Mouse (Mus musculus): ENCODE results near the gene Vav1. TPM values are rescaled to one million over a fixed set of nuclear protein-coding genes. Genes with fewer than 3 reads are reported as not detected.
A peak's percentile ranks its signal among the peaks of the same experiment; 100 is the strongest.

Vav1 gene
- polyA plus RNA-seq, 1 experiment from 2014 or later = 1.4 TPM

DNA sequence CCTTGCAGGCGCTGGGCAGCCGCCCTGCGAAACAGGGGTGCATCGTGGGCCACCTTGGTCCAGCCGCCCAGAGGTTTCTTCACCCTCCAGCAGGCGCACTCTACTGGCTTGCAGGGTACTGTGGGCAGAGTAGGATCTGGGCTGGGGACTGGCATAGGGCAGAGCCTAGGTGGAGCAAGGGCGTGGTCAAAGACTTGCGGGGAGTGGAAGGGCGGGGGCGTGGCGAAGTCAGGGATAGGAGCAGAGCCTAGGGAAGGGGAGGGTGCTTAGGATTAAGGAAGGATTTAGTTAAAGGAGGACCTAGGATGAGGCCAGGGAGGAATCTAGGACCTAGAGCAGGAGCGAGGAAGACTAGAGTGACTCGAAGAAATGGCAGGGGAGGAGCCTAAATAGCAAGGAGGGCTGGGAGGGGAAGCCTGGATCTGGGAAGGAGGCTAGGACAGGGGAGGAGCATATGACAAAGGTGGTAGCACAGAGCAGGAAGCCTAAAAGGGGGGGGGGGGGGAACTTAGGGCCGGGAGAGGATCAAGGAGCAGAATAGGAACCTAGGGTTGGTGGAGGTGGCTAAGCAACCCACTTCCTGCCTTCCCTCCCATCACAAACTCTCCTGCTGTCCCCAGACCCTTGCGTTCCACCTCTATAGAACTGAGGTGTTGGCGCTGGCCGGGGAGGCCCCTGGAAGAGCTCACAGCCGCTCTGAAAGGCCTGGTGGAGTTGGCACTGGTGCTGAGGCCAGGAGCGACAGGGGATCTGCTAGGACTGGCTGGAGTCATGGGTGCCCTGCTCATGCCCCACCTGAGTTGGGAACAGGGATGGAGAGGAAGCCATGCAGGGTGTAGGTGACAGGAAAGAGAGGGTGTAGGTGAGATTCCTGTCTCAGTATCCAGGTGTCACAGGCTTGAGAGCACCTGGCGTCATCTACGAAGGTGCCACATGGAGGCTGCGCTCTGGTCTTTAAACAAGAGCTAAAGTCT lies 13.6 kb upstream of the Vav1 start:
- peak; percentile 53; the same call in 1 of the 2 replicates for ATAC-seq (ENCODE audit: insufficient number of reproducible peaks, insufficient read depth, low FRiP score, low read depth)
- Histone ChIP-seq H3K4me1 (ENCODE audit: control insufficient read depth in 2 of 2, insufficient read depth in 2 of 2, low read length in 2 of 2) (peaks cover 0 to 6% of the 10 kb centered on the region in 2 experiments; a peak in 1 of 4 replicates), H3K4me2 (ENCODE audit: low read length) (peak overlapping the region; percentile 37), H3K9ac (ENCODE audit: low read length) (peak overlapping the region; percentile 44; the same call in 1 of the 2 replicates), H3K36me3 (ENCODE audit: control insufficient read depth, insufficient read depth, low read length) (peaks cover 38% of the 10 kb centered on the region), H3K9me3 (ENCODE audit: control insufficient read depth, low read length) (no peaks in the 10 kb centered on the region), H3K27ac (replicated peaks in 1 of 2; ENCODE audit: control insufficient read depth in 1 of 2, insufficient read depth in 1 of 2, low read depth in 2 of 2, low read length in 2 of 2) (no peak overlapping the region), H3K4me3 (ENCODE audit: control insufficient read depth in 1 of 2, insufficient read depth in 1 of 2, low read depth in 1 of 2, low read length in 2 of 2) (no peak overlapping the region), H3K27me3 (ENCODE audit: control insufficient read depth, insufficient read depth, low read length) (no peaks in the 10 kb centered on the region)
- WGBS = 28% methylated on average over 21 of the region's 22 CpGs

- H3K36me3 ChIP-seq (ENCODE audit: control insufficient read depth, insufficient read depth, low read length) = peaks cover 14% of the 10 kb centered on the region
- no peak for ATAC-seq (ENCODE audit: insufficient number of reproducible peaks, insufficient read depth, low FRiP score, low read depth)
- no peak overlapping the region for H3K27ac ChIP-seq (replicated peaks in 1 of 2; ENCODE audit: control insufficient read depth in 1 of 2, insufficient read depth in 1 of 2, low read depth in 2 of 2, low read length in 2 of 2)
- H3K4me2 ChIP-seq (ENCODE audit: low read length) = no peak overlapping the region
- peaks cover 0 to 6% of the 10 kb centered on the region in 2 experiments; a peak in 1 of 4 replicates for H3K4me1 ChIP-seq (ENCODE audit: control insufficient read depth in 2 of 2, insufficient read depth in 2 of 2, low read length in 2 of 2)
- H3K9ac ChIP-seq (ENCODE audit: low read length) = no peak overlapping the region
- H3K9me3 ChIP-seq (ENCODE audit: control insufficient read depth, low read length) = no peaks in the 10 kb centered on the region
- 77% methylated on average over 6 of the region's 6 CpGs for WGBS
- no peak overlapping the region for H3K4me3 ChIP-seq (ENCODE audit: control insufficient read depth in 1 of 2, insufficient read depth in 1 of 2, low read depth in 1 of 2, low read length in 2 of 2)
- H3K27me3 ChIP-seq (ENCODE audit: control insufficient read depth, insufficient read depth, low read length) = no peaks in the 10 kb centered on the region
Observed at GRCm38 (mm10) chr17:57267556-57268126, 11.3 kb upstream of the Vav1 start.

DNA sequence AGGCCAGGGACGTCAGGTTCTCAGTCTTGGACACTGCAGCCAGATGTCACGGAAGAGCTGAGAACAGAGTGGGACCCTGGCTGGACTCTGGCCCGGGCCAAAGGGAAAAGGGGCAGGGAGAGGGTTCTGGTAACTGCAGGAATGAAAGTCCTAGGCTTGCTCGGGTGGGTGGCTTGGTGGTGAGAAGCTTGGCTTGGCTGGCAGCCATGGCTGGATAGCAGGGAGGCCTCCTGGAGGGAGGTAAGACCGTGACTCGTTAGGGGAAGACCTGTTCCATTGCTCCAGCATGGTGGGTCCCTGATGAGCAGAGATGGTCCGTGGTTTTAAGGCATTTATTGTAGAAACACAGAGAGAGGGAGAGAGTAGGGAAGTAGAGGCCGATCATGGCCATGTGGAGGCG lies 7.6 kb upstream of the Vav1 start:
- H3K36me3 ChIP-seq (ENCODE audit: control insufficient read depth, insufficient read depth, low read length) = no peaks in the 10 kb centered on the region
- no peak overlapping the region for H3K4me2 ChIP-seq (ENCODE audit: low read length)
- H3K4me3 ChIP-seq (ENCODE audit: control insufficient read depth in 1 of 2, insufficient read depth in 1 of 2, low read depth in 1 of 2, low read length in 2 of 2) = no peak overlapping the region
- H3K9me3 ChIP-seq (ENCODE audit: control insufficient read depth, low read length) = no peaks in the 10 kb centered on the region
- no peak for ATAC-seq (ENCODE audit: insufficient number of reproducible peaks, insufficient read depth, low FRiP score, low read depth)
- WGBS = 56% methylated on average over 9 of the region's 9 CpGs
- H3K4me1 ChIP-seq (ENCODE audit: control insufficient read depth in 2 of 2, insufficient read depth in 2 of 2, low read length in 2 of 2) = peaks cover 10 to 14% of the 10 kb centered on the region in 2 experiments
- no peak overlapping the region for H3K27ac ChIP-seq (replicated peaks in 1 of 2; ENCODE audit: control insufficient read depth in 1 of 2, insufficient read depth in 1 of 2, low read depth in 2 of 2, low read length in 2 of 2)
- no peak overlapping the region for H3K9ac ChIP-seq (ENCODE audit: low read length)
- H3K27me3 ChIP-seq (ENCODE audit: control insufficient read depth, insufficient read depth, low read length) = peaks cover 4% of the 10 kb centered on the region; the same call in 1 of the 2 replicates

- Histone ChIP-seq H3K36me3 (ENCODE audit: control insufficient read depth, insufficient read depth, low read length) (no peaks in the 10 kb centered on the region), H3K27ac (replicated peaks in 1 of 2; ENCODE audit: control insufficient read depth in 1 of 2, insufficient read depth in 1 of 2, low read depth in 2 of 2, low read length in 2 of 2) (no peak overlapping the region), H3K9me3 (ENCODE audit: control insufficient read depth, low read length) (no peaks in the 10 kb centered on the region), H3K4me1 (ENCODE audit: control insufficient read depth in 2 of 2, insufficient read depth in 2 of 2, low read length in 2 of 2) (peaks cover 13 to 16% of the 10 kb centered on the region in 2 experiments), H3K9ac (ENCODE audit: low read length) (no peak overlapping the region), H3K27me3 (ENCODE audit: control insufficient read depth, insufficient read depth, low read length) (peaks cover 4% of the 10 kb centered on the region; the same call in 1 of the 2 replicates), H3K4me3 (ENCODE audit: control insufficient read depth in 1 of 2, insufficient read depth in 1 of 2, low read depth in 1 of 2, low read length in 2 of 2) (no peak overlapping the region), H3K4me2 (ENCODE audit: low read length) (no peak overlapping the region)
- no peak for ATAC-seq (ENCODE audit: insufficient number of reproducible peaks, insufficient read depth, low FRiP score, low read depth)
- 22% methylated on average over 6 of the region's 7 CpGs for WGBS
Observed at GRCm38 (mm10) chr17:57273846-57274245, 5.1 kb upstream of the Vav1 start.

DNA sequence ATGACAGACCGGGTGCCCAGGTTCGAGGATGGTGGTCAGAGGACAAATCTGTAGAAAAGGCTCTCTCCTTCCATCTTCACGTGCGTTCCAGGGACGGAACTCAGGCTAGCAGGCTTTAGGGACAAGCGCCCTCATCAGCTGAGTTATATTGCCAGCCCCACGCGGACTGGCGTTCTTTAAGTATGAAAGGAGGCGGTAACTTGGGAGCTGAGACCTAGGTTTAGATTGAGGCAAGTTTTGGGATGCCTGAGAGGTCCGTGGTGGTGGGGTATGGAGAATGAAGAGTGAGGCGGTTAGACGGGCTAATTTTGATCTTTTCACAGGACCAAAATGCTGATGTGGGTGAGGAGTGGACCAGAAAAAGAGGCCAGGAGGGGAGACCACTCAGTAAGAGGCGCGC lies 4.2 kb upstream of the Vav1 start:
- Histone ChIP-seq H3K4me1 (ENCODE audit: control insufficient read depth in 2 of 2, insufficient read depth in 2 of 2, low read length in 2 of 2) (peaks cover 13 to 16% of the 10 kb centered on the region in 2 experiments), H3K9me3 (ENCODE audit: control insufficient read depth, low read length) (no peaks in the 10 kb centered on the region), H3K4me3 (ENCODE audit: control insufficient read depth in 1 of 2, insufficient read depth in 1 of 2, low read depth in 1 of 2, low read length in 2 of 2) (peak overlapping the region; percentile 42 to 69), H3K36me3 (ENCODE audit: control insufficient read depth, insufficient read depth, low read length) (no peaks in the 10 kb centered on the region), H3K27ac (replicated peaks in 1 of 2; ENCODE audit: control insufficient read depth in 1 of 2, insufficient read depth in 1 of 2, low read depth in 2 of 2, low read length in 2 of 2) (no peak overlapping the region; a peak in 1 of 4 replicates), H3K4me2 (ENCODE audit: low read length) (peak overlapping the region; percentile 87), H3K27me3 (ENCODE audit: control insufficient read depth, insufficient read depth, low read length) (peaks cover 5% of the 10 kb centered on the region; the same call in 1 of the 2 replicates), H3K9ac (ENCODE audit: low read length) (peak overlapping the region; percentile 66)
- WGBS = 3% methylated on average over 15 of the region's 15 CpGs
- no peak for ATAC-seq (ENCODE audit: insufficient number of reproducible peaks, insufficient read depth, low FRiP score, low read depth)

- ATAC-seq (ENCODE audit: insufficient number of reproducible peaks, insufficient read depth, low FRiP score, low read depth) = peak; percentile 64
- peaks cover 10% of the 10 kb centered on the region; the same call in 1 of the 2 replicates for H3K27me3 ChIP-seq (ENCODE audit: control insufficient read depth, insufficient read depth, low read length)
- WGBS = under 1% methylated on average over 52 of the region's 53 CpGs
- H3K4me3 ChIP-seq (ENCODE audit: control insufficient read depth in 1 of 2, insufficient read depth in 1 of 2, low read depth in 1 of 2, low read length in 2 of 2) = peak overlapping the region; percentile 42 to 69
- no peaks in the 10 kb centered on the region for H3K9me3 ChIP-seq (ENCODE audit: control insufficient read depth, low read length)
- no peak overlapping the region; a peak in 1 of 4 replicates for H3K27ac ChIP-seq (replicated peaks in 1 of 2; ENCODE audit: control insufficient read depth in 1 of 2, insufficient read depth in 1 of 2, low read depth in 2 of 2, low read length in 2 of 2)
- H3K36me3 ChIP-seq (ENCODE audit: control insufficient read depth, insufficient read depth, low read length) = no peaks in the 10 kb centered on the region
- H3K9ac ChIP-seq (ENCODE audit: low read length) = peak overlapping the region; percentile 66
- peak overlapping the region; percentile 87 for H3K4me2 ChIP-seq (ENCODE audit: low read length)
- H3K4me1 ChIP-seq (ENCODE audit: control insufficient read depth in 2 of 2, insufficient read depth in 2 of 2, low read length in 2 of 2) = peaks cover 13 to 16% of the 10 kb centered on the region in 2 experiments
Observed at GRCm38 (mm10) chr17:57275111-57275996, 3.5 kb upstream of the Vav1 start.

DNA sequence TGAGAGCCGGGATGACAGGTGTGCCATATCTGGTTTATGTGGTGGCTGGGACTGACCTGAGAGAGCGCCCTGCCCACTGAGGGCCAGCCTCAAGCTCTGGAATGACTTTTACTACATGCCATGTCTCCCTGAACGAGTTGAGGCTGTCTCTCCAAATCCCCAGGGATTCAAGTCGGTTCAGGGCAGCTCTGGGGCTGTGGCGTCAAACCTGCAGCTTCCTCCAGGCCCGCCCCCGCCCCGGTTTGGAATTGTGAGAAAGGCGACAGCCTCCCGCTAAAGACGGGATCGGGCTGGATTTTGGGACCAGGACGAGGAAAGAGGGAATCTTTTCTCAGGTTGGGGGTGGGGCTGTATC lies 2.9 kb upstream of the Vav1 start:
- Histone ChIP-seq H3K4me2 (ENCODE audit: low read length) (peak overlapping the region; percentile 87), H3K4me3 (ENCODE audit: control insufficient read depth in 1 of 2, insufficient read depth in 1 of 2, low read depth in 1 of 2, low read length in 2 of 2) (peak overlapping the region; percentile 42 to 69), H3K9ac (ENCODE audit: low read length) (peak overlapping the region; percentile 56), H3K36me3 (ENCODE audit: control insufficient read depth, insufficient read depth, low read length) (no peaks in the 10 kb centered on the region), H3K4me1 (ENCODE audit: control insufficient read depth in 2 of 2, insufficient read depth in 2 of 2, low read length in 2 of 2) (peaks cover 13 to 16% of the 10 kb centered on the region in 2 experiments), H3K27ac (replicated peaks in 1 of 2; ENCODE audit: control insufficient read depth in 1 of 2, insufficient read depth in 1 of 2, low read depth in 2 of 2, low read length in 2 of 2) (no peak overlapping the region), H3K27me3 (ENCODE audit: control insufficient read depth, insufficient read depth, low read length) (peaks cover 10% of the 10 kb centered on the region; the same call in 1 of the 2 replicates), H3K9me3 (ENCODE audit: control insufficient read depth, low read length) (no peaks in the 10 kb centered on the region)
- no peak for ATAC-seq (ENCODE audit: insufficient number of reproducible peaks, insufficient read depth, low FRiP score, low read depth)
- 2% methylated on average over 13 of the region's 13 CpGs for WGBS

All from heart, embryonic 14.5 days (tissue).